Mouse (Mus musculus) frontal cortex, adult 2 months (tissue): ENCODE measurements around the gene Slc45a1. TPM values are rescaled to one million over a fixed set of nuclear protein-coding genes. Genes with fewer than 3 reads are reported as not detected.
A peak's percentile ranks its signal among the peaks of the same experiment; 100 is the strongest.

Experiments
- DNase-seq, 2 experiments: peaks; one replicate each; pipeline ENCODE4 v3.0.0; 2022; ENCODE audit warnings: low spot score in 1 of 2; ENCODE audit errors: extremely low spot score in 1 of 2
- polyA plus RNA-seq: library from polyadenylated mRNA; depleted of rRNA; stranded (reverse); fragments of >200 nt; gene quantifications from 2 replicates; pipeline ENCODE4 v1.2.3, GENCODE M21; 2012; rRNA removed

Gene Slc45a1
- 32.3 and 34.6 TPM in 2 replicates for polyA plus RNA-seq

DNA sequence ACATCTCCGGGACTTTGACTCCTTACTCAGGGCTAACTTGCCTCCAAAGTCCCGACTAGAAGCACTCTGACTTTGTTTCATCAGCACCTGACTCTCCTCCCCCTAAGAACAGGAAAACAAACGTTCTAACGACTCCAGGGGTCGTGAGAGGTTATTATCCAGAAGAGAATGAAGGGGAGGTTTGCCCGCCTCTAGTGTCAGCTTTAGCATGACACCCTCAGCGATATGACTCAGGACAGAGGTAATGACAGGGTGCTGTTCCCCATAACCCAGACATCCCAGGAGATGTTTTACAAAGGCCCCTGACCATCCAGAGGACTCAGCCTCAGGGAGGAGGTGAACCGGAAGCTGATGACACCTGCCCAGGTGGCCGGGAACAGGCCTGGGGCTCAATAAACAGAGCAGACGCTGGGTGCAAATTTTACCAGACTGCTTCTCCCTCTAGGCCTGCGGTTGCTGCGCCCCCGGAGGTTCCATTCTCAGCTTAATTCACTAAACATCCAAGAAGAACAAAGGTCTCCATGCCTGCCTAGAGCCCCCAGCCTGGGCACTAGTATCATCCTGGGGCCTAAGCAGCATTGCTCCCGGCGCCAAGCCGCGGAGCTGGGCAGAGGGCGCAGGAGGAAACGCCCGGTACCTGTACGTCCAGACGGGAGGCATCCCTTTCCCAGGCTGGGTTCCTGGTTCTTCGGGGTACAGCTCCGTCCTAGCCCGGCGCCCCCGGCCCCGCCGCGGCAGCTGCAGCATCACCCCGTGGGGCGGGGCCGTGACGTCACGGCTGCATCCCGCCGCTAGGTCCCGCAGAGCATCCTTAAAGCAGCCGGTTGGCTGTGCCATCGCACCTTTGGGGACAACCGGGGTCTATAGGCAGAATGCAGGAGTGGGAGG is at the start of gene Slc45a1:
Gene Slc45a1, minus strand, starts transcription at position 785 of the 888 bp plus-strand sequence.
- DNase-seq: peak in 1 of 2 experiments; percentile 58

DNA sequence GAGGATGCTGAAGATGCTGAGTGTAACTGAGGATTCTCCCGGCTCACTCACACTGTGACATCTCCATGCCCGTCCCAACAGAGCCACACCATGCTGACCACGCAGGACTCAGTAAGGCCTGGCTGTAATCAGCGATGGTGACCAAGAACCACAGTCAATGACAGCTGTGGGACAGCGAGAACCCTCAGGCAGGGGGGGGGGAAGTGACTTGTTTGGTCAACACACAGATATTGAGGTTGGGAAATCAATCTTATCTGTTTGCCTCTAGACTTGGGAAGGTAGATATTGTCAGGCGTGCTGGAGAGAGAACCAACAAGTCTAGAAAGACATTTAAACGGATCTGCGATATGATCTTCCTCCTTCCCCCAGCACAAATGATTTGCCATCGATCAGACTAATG is 48.9 kb upstream of the Slc45a1 start:
- no peak for DNase-seq

DNA sequence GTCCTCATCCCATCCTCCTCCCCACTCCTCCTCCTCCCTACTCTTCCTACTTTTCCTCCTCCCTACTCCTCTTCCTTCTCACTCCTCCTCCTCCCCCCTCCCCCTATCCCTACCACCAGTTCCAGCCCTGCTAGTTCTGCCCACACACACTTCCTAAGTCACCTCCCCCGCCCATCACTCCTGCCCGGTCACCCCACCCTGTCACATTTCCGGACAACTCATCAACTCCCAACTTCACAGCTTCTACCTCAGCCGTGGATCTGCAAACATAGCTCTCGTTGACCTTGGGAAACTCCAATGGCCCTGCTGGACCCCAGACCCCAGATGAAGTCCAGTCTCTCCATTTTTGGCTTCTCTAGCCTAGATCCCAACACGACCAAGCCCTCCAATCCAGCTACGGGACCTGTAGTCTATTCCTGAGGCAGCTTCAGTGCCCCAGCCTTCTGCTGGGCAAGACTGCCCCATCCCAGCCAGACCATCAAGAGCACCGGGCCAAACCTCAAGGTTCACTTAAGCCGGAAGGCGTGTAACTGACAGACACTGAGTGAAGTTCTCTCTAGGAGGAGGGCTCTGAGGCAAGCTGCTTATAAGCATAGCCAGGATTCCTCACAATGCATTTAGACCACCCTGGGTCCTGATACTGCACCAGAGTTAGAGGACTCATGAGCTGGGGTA is 42.6 kb upstream of the Slc45a1 start:
- no peak for DNase-seq

GRCm38 (mm10) chr4:150692861-150693403 is 41.0 kb upstream of the Slc45a1 start:
- no peak for DNase-seq

DNA sequence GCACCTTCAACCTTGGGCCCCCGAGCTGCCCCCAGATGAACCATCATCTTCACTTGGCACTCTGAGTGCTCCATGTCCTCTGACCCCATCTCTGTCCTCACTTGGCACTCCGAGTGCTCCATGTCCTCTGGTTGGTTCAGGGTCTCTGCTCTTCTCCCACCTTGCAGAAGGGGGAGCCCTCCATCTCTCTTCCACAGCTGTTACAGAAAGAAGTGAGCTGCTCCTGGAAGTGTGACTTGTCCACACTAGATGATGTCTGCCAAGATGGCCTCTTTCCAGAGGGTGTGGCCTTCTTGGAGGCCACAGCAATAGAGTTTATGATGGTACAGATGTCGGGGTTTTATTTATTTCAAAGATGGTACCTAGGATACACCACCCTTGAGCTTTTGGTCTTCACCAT is 38.8 kb upstream of the Slc45a1 start:
- DNase-seq: peak in 1 of 2 experiments; percentile 33

GRCm38 (mm10) chr4:150689553-150689952 is 37.6 kb upstream of the Slc45a1 start:
- DNase-seq: no peak

GRCm38 (mm10) chr4:150687126-150687753 is 35.3 kb upstream of the Slc45a1 start:
- no peak for DNase-seq

DNA sequence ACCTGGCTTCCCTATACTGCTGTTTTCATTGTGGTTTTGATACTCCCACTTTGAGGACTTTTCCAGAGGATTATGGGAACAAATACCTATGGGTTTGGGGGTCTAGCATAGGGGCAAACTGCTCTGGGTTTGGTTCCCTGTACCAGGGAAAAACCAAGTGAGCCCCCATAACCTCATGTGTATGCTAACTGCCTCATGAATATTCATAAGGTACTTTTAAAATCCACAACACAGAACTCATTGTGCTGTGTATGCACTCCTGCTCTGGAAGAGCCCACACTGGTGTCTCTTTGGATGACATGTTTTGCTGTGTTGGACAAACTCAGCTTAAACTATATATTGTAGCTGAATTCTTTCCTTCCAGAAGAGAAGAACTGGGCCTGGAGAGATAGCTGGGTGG is 34.6 kb upstream of the Slc45a1 start:
- DNase-seq: no peak

- no peak for DNase-seq
These were observed 34.0 kb upstream of the Slc45a1 start for GRCm38 (mm10) chr4:150685778-150686493.

DNA sequence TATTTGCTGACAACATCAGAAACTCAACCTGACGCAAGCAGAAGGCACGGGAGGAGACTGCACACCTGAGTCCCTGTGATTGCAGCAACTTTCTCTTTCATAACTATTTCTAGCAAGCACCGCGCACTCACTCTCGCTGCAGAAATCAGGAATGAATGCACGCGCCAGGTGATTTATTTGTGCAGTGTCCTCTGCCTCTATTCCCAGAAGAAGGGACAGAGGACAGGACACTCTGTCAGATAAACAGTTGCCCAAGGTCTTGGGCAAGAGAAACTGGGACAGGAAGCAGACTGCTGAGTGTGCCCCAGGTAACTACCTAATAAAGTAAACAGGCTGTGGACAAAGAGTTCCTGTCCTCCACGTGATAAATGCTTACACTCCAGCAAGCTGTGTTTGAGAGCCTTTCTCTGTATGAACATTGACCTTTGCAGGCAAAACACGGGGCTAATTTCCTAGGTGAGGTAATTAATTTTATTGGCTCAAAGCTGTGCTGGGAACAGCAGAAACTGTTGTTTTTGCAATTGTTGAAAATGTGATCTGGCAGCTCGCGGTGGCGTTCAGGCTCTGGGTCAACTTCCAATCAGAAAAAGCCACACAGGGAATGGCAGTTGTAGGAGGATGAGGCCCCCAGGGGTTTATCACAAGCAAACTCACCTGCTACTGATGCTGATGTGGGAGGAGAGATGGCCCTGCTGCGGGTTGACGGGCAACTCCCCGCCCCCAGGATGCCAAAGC is 33.2 kb upstream of the Slc45a1 start:
- DNase-seq: no peak

GRCm38 (mm10) chr4:150680373-150680772 is 28.4 kb upstream of the Slc45a1 start:
- no peak for DNase-seq

- DNase-seq: no peak
These were observed 26.8 kb upstream of the Slc45a1 start for GRCm38 (mm10) chr4:150678789-150679188.

DNA sequence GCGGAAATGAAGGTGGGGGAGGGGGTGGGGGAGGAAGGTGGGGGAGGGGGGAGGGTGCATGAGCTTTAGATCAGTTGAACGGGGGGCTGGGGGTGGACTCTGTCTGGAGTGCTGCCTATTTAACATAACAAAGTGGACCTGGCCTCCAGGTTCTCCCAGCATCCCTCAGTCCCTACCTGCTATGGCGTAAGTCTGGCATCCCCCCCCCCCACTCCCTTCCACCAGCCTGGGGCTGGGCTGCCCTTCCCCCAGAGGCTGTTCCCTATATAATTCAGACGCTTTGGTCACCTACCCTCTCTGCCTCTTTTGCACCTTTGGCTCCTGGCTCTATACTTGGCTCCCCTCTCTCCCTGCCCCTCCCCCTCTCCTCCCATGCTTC is 25.9 kb upstream of the Slc45a1 start:
- DNase-seq: no peak

DNA sequence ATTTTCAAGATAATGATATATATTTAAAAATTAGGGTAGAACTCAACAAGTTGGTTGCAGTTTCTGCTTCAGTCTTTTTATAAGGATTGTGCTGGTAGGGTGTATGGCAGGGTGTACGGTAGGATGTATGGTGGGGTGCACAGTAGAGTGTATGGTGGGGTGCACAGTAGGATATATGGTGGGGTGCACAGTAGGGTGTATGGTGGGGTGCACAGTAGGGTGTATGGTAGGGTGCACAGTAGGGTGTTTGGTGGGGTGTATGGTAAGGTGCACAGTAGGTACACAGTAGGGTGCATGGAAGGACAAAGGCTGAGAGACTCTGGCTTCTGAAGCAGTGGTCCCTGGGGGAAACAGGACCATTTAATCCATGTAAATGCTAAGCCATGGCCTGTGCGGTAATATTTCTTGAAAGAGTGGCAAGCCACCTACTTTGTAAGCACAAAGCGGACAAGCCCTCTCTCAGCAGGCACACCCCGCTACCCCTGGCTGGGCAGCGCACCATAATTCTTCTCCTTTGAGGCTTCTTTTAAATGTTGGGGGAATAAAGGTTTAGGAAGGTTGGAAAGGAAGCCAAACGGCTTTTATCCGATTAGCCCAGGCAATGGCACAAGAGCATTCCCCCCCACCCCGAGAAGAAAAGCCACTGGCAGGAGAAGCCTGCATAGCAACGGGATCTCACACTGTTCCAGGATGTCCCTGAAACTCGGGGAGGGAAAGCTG is 25.3 kb upstream of the Slc45a1 start:
- DNase-seq: no peak

- DNase-seq: no peak
These were observed 24.1 kb upstream of the Slc45a1 start for GRCm38 (mm10) chr4:150676029-150676428.

GRCm38 (mm10) chr4:150675274-150675673 is 23.3 kb upstream of the Slc45a1 start:
- no peak for DNase-seq

DNA sequence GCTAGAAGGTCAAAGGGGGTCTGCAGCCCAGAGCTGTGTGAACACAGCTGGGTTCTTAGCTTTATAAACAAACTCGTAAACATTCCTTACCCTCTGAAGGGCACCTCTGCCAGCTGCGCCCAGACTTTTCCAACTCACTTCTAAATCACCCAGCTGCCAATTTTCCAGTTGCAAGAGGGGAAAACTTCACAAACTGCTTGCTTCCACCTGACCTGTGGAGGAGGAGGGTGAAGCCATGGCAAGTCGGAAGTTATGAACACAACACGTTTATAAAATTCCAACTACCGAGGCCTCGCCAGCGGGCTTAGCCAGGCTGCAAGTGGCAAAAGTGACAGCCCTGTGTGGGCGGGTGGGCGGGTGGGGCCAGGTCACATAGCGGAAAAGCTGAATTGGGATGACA is 13.8 kb upstream of the Slc45a1 start:
- DNase-seq: no peak

GRCm38 (mm10) chr4:150664726-150665125 is 12.8 kb upstream of the Slc45a1 start:
- DNase-seq: no peak

- DNase-seq: peak in 1 of 2 experiments; percentile 32
These were observed 11.2 kb upstream of the Slc45a1 start for GRCm38 (mm10) chr4:150663192-150663591.
